In the genomic region with DNA sequence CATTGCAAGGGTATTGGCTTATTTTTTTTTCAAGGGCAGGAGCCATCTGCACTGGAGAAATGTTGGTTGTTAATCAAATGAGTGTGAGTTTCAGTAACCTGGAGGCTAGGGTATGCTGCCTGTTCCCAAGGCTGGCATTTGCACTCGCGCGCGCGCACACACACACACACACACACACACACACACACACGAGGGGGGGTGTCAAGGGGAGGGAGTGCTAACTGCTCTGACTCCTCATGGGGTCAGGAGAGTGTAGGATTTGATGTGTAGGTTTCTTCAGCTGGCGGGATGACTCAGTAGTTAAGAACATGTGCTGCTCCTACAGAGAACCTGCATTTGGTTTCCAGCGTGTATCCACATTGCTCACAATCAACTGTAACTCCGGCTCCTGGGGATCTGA, we compare ENCODE assay signal across 9 mouse cellular contexts. TPM values are rescaled to one million over a fixed set of nuclear protein-coding genes. Genes with fewer than 3 reads are reported as not detected.
A peak's percentile ranks its signal among the peaks of the same experiment; 100 is the strongest.
DNase-seq lines count a peak whose midpoint lies in the region; ATAC-seq and TF ChIP-seq lines count a peak whose summit lies in the region.
"Had no signal": no experiment of that assay in that cellular context is flagged by ENCODE, and none has a peak within 500 bp of the region (broad histone marks: within the 10 kb centered on the region; RNA-seq: fewer than 3 reads in every experiment).

No protein-coding gene starts in this region.

- peaks cover 43% of the 10 kb centered on the region for H3K4me1 ChIP-seq in liver, embryonic 11.5 days (replicated peaks; ENCODE audit: control insufficient read depth, insufficient read depth, low read length)

- peaks cover 24% of the 10 kb centered on the region for H3K36me3 ChIP-seq in liver, embryonic 11.5 days (ENCODE audit: control insufficient read depth, insufficient read depth, low read length)

- DNase-seq in gastrocnemius, adult 2 months, result no peak
- no peak for DNase-seq in gastrocnemius, postnatal 10 days
- peak; percentile 52 for DNase-seq in right cerebral cortex, adult 18-20 months
- no peak for DNase-seq in right cerebral cortex, postnatal 25 days
- peak; percentile 55 for DNase-seq in liver, embryonic 11.5 days (ENCODE audit: low spot score)
- no peak for DNase-seq in thymus, postnatal 10 days (ENCODE audit: low spot score in 2 of 2)
- DNase-seq in layer of hippocampus, adult 11-12 months (ENCODE audit: low spot score), result no peak
- no peak for DNase-seq in gastrocnemius, postnatal 4 days (ENCODE audit: low spot score in 2 of 2)
- DNase-seq: right cerebral cortex, postnatal 4 days had no signal

- 43% methylated on average over 9 of the region's 9 CpGs for WGBS in liver, embryonic 11.5 days

- H3K9ac ChIP-seq in liver, embryonic 11.5 days (ENCODE audit: low read depth, low read length), result 0 out of 2 replicates have a peak overlapping the region, but pooled peaks have one; percentile 16

- ATAC-seq in liver, embryonic 11.5 days (replicated peaks; ENCODE audit: low FRiP score), result no peak

- H3K9me3 ChIP-seq in liver, embryonic 11.5 days (ENCODE audit: control insufficient read depth, low read length), result no peaks in the 10 kb centered on the region

- peak overlapping the region; percentile 94 for H3K27ac ChIP-seq in gastrocnemius, adult 2 months
- peak overlapping the region; percentile 71 for H3K27ac ChIP-seq in liver, embryonic 11.5 days (ENCODE audit: low read depth, low read length)

- no peak overlapping the region for H3K4me3 ChIP-seq in gastrocnemius, adult 2 months
- no peak overlapping the region for H3K4me3 ChIP-seq in liver, embryonic 11.5 days (ENCODE audit: low read depth, low read length)

- TF ChIP-seq CTCF in gastrocnemius, adult 2 months (IDR thresholded peaks at IDR 0.05), result no peak

- intact Hi-C loops in gastrocnemius, adult 2 months (cut with DNase I), result no loop called here

- H3K27me3 ChIP-seq in liver, embryonic 11.5 days (replicated peaks; ENCODE audit: control insufficient read depth, insufficient read depth, low read length), result no peaks in the 10 kb centered on the region

- H3K4me2 ChIP-seq in liver, embryonic 11.5 days, result peak overlapping the region; percentile 58

RNA-seq across cellular contexts. Expression of a gene that starts 2.2 kb away (rescaled TPM):
- total RNA-seq in gastrocnemius, adult 2 months (2021), result 10 to 100 TPM; 13.1 to 22.9 TPM
- total RNA-seq in gastrocnemius, postnatal 10 days (2021), result 1 to 10 TPM; 8.8 to 9.5 TPM
- 4.9 and 5.8 TPM in 2 replicates for polyA plus RNA-seq in liver, embryonic 11.5 days (2014; fragmentation: Nextera tagmentation; extraction: Ambion mirVana)
- 1 to 10 TPM; 8.3 TPM for total RNA-seq in gastrocnemius, postnatal 4 days (2021)

RNA-seq across cellular contexts. Expression of a gene that starts 4.2 kb away (rescaled TPM):
- total RNA-seq in gastrocnemius, adult 2 months (2021), result 1 to 10 TPM; 5.5 to 8.4 TPM
- total RNA-seq in gastrocnemius, postnatal 10 days (2021), result 1 to 10 TPM; 3.8 to 6.4 TPM
- polyA plus RNA-seq in liver, embryonic 11.5 days (2014; fragmentation: Nextera tagmentation; extraction: Ambion mirVana), result not detected in 2 replicates
- total RNA-seq in gastrocnemius, postnatal 4 days (2021), result 1 to 10 TPM; 3.8 to 5.4 TPM

RNA-seq across cellular contexts. Expression of a gene that starts 9.1 kb away (rescaled TPM):
- under 1 TPM in 1 of 2 experiments, not detected in 1; 0.39 TPM for total RNA-seq in gastrocnemius, adult 2 months (2021)
- not detected for total RNA-seq in gastrocnemius, postnatal 10 days (2021)
- 2.3 and 3.2 TPM in 2 replicates for polyA plus RNA-seq in liver, embryonic 11.5 days (2014; fragmentation: Nextera tagmentation; extraction: Ambion mirVana)
- total RNA-seq in gastrocnemius, postnatal 4 days (2021), result under 1 TPM; 0.17 to 0.36 TPM

RNA-seq across cellular contexts. Expression of a gene that starts 19.4 kb away (rescaled TPM):
- total RNA-seq in gastrocnemius, adult 2 months (2021), result 10 to 100 TPM; 55.1 to 61.8 TPM
- total RNA-seq in gastrocnemius, postnatal 10 days (2021), result 100 to 1,000 TPM; 121 to 137 TPM
- polyA plus RNA-seq in liver, embryonic 11.5 days (2014; fragmentation: Nextera tagmentation; extraction: Ambion mirVana), result 149 and 153 TPM in 2 replicates
- 100 to 1,000 TPM; 182 to 199 TPM for total RNA-seq in gastrocnemius, postnatal 4 days (2021)

RNA-seq across cellular contexts. Expression of a gene that starts 24.1 kb away (rescaled TPM):
- 10 to 100 TPM; 17.6 to 18.4 TPM for total RNA-seq in gastrocnemius, adult 2 months (2021)
- 10 to 100 TPM; 29.4 to 29.6 TPM for total RNA-seq in gastrocnemius, postnatal 10 days (2021)
- polyA plus RNA-seq in liver, embryonic 11.5 days (2014; fragmentation: Nextera tagmentation; extraction: Ambion mirVana), result 190 and 212 TPM in 2 replicates
- 10 to 100 TPM; 39.3 to 43.8 TPM for total RNA-seq in gastrocnemius, postnatal 4 days (2021)

Comparison
In these comparisons a context has a peak if more than half of its experiments do, and no peak if none do; other contexts are left out.
1. DNase-seq: peak in right cerebral cortex, adult 18-20 months (single experiment) and liver, embryonic 11.5 days (single experiment); none in gastrocnemius, adult 2 months (single experiment), gastrocnemius, postnatal 10 days (single experiment), right cerebral cortex, postnatal 25 days (single experiment), thymus, postnatal 10 days (0 of 2), layer of hippocampus, adult 11-12 months (single experiment) and gastrocnemius, postnatal 4 days (0 of 2).